ENCODE assay signal across 10 mouse cellular contexts in genomic region chr17:23741359-23742209, GRCm38 (mm10). TPM values are rescaled to one million over a fixed set of nuclear protein-coding genes. Genes with fewer than 3 reads are reported as not detected.
DNase-seq lines count a peak whose midpoint lies in the region; ATAC-seq and TF ChIP-seq lines count a peak whose summit lies in the region.
"Had no signal": no experiment of that assay in that cellular context is flagged by ENCODE, and none has a peak within 500 bp of the region (broad histone marks: within the 10 kb centered on the region; RNA-seq: fewer than 3 reads in every experiment).

No protein-coding gene starts in this region.

- intact Hi-C loops in gastrocnemius, postnatal 14 days (cut with DNase I; ENCODE audit: low total_unique reads): no loop called here

- no peak for TF ChIP-seq CTCF in lung, embryonic 14.5 days (IDR thresholded peaks at IDR 0.05; ENCODE audit: low read depth)

- 46% methylated on average over 38 of the region's 38 CpGs for WGBS in lung, embryonic 14.5 days
- WGBS in limb, embryonic 15.5 days: 51% methylated on average over 38 of the region's 38 CpGs
- 45% methylated on average over 38 of the region's 38 CpGs for WGBS in stomach, embryonic 14.5 days

- no peaks in the 10 kb centered on the region for H3K9me3 ChIP-seq in lung, embryonic 14.5 days (ENCODE audit: low read depth, low read length)
- H3K9me3 ChIP-seq in limb, embryonic 15.5 days: no peaks in the 10 kb centered on the region
- H3K9me3 ChIP-seq in stomach, embryonic 14.5 days (ENCODE audit: control insufficient read depth, low read depth, low read length): no peaks in the 10 kb centered on the region

- DNase-seq in cerebellum, adult 9-11 months: peak; percentile 68
- no peak for DNase-seq in cerebellum, adult 8-10 months
- DNase-seq in lung, embryonic 14.5 days: no peak
- no peak for DNase-seq in lung, postnatal 36 days
- DNase-seq in natural killer cell, adult 2 months (ENCODE audit: low spot score in 2 of 2): no peak
- DNase-seq in gastrocnemius, postnatal 14 days: no peak

- no peak for ATAC-seq in lung, embryonic 14.5 days (ENCODE audit: insufficient read depth)
- ATAC-seq in limb, embryonic 15.5 days (ENCODE audit: insufficient number of reproducible peaks, low FRiP score, low TSS enrichment, low read depth): no peak
- no peak for ATAC-seq in stomach, embryonic 14.5 days (ENCODE audit: insufficient number of reproducible peaks, insufficient read depth, low FRiP score, low read depth)

- H3K4me2 ChIP-seq in lung, embryonic 14.5 days: no peak overlapping the region; the same call in 1 of the 2 replicates
- peak overlapping the region; percentile 47 for H3K4me2 ChIP-seq in limb, embryonic 15.5 days
- H3K4me2 ChIP-seq in stomach, embryonic 14.5 days (replicated peaks; ENCODE audit: low read depth, low read length): peak overlapping the region; percentile 2; the same call in 1 of the 2 replicates

- peaks cover 11% of the 10 kb centered on the region for H3K4me1 ChIP-seq in lung, embryonic 14.5 days (ENCODE audit: insufficient read depth)
- H3K4me1 ChIP-seq in limb, embryonic 15.5 days: peaks cover 70% of the 10 kb centered on the region
- H3K4me1 ChIP-seq in stomach, embryonic 14.5 days (ENCODE audit: control insufficient read depth, insufficient read depth, low read length): peaks cover 25% of the 10 kb centered on the region; the same call in 1 of the 2 replicates

- H3K27ac ChIP-seq in lung, embryonic 14.5 days (ENCODE audit: low read depth): no peak overlapping the region
- no peak overlapping the region for H3K27ac ChIP-seq in limb, embryonic 15.5 days
- H3K27ac ChIP-seq in stomach, embryonic 14.5 days (ENCODE audit: low read length): no peak overlapping the region

- no peak overlapping the region for H3K9ac ChIP-seq in lung, embryonic 14.5 days
- no peak overlapping the region for H3K9ac ChIP-seq in limb, embryonic 15.5 days
- H3K9ac ChIP-seq in stomach, embryonic 14.5 days (replicated peaks; ENCODE audit: low read depth, low read length): no peak overlapping the region

- H3K4me3 ChIP-seq in lung, embryonic 14.5 days (ENCODE audit: low read depth, low read length): peak overlapping the region; percentile 8; the same call in 1 of the 2 replicates
- H3K4me3 ChIP-seq in limb, embryonic 15.5 days: peak overlapping the region; percentile 35
- peak overlapping the region; percentile 14; the same call in 1 of the 2 replicates for H3K4me3 ChIP-seq in stomach, embryonic 14.5 days (ENCODE audit: low read depth, low read length)
- H3K4me3 ChIP-seq: myocyte had no signal

- H3K27me3 ChIP-seq in lung, embryonic 14.5 days (ENCODE audit: insufficient read depth, low read length): peaks cover 60% of the 10 kb centered on the region
- H3K27me3 ChIP-seq in limb, embryonic 15.5 days: peaks cover 90% of the 10 kb centered on the region
- H3K27me3 ChIP-seq in stomach, embryonic 14.5 days (ENCODE audit: control insufficient read depth, insufficient read depth, low read length): peaks cover 40% of the 10 kb centered on the region

- peaks cover 11% of the 10 kb centered on the region for H3K36me3 ChIP-seq in lung, embryonic 14.5 days (ENCODE audit: insufficient read depth)
- H3K36me3 ChIP-seq in limb, embryonic 15.5 days: peaks cover 10% of the 10 kb centered on the region; the same call in 1 of the 2 replicates
- peaks cover 9% of the 10 kb centered on the region; the same call in 1 of the 2 replicates for H3K36me3 ChIP-seq in stomach, embryonic 14.5 days (ENCODE audit: control insufficient read depth, insufficient read depth, low read length)

RNA-seq across cellular contexts. Expression of gene Paqr4, which starts 0.9 kb away (rescaled TPM):
- 35.8 TPM in 2 replicates for polyA plus RNA-seq in lung, embryonic 14.5 days (2014; fragmentation: Nextera tagmentation; extraction: Ambion mirVana)
- polyA plus RNA-seq in limb, embryonic 15.5 days (2015; fragmentation: Nextera tagmentation; extraction: Ambion mirVana): 17.6 and 20.4 TPM in 2 replicates
- polyA plus RNA-seq in stomach, embryonic 14.5 days (2014; fragmentation: Nextera tagmentation; extraction: Ambion mirVana): 24.7 and 25.2 TPM in 2 replicates
- 1 to 10 TPM; 5.7 to 9.1 TPM for total RNA-seq in gastrocnemius, postnatal 14 days (2021)

RNA-seq across cellular contexts. Expression of gene Kremen2, which starts 4.0 kb away (rescaled TPM):
- not detected in 2 replicates for polyA plus RNA-seq in lung, embryonic 14.5 days (2014; fragmentation: Nextera tagmentation; extraction: Ambion mirVana)
- polyA plus RNA-seq in limb, embryonic 15.5 days (2015; fragmentation: Nextera tagmentation; extraction: Ambion mirVana): 50.2 and 50.5 TPM in 2 replicates
- polyA plus RNA-seq in stomach, embryonic 14.5 days (2014; fragmentation: Nextera tagmentation; extraction: Ambion mirVana): 0.45 and 0.69 TPM in 2 replicates
- not detected for total RNA-seq in gastrocnemius, postnatal 14 days (2021)

RNA-seq across cellular contexts. Expression of gene Pkmyt1, which starts 15.4 kb away (rescaled TPM):
- polyA plus RNA-seq in lung, embryonic 14.5 days (2014; fragmentation: Nextera tagmentation; extraction: Ambion mirVana): 68.4 and 79.0 TPM in 2 replicates
- polyA plus RNA-seq in limb, embryonic 15.5 days (2015; fragmentation: Nextera tagmentation; extraction: Ambion mirVana): 45.6 and 49.5 TPM in 2 replicates
- polyA plus RNA-seq in stomach, embryonic 14.5 days (2014; fragmentation: Nextera tagmentation; extraction: Ambion mirVana): 54.8 and 55.9 TPM in 2 replicates
- 1 to 10 TPM; 2.1 to 2.3 TPM for total RNA-seq in gastrocnemius, postnatal 14 days (2021)

RNA-seq across cellular contexts. Expression of gene 1520401A03Rik, which starts 19.0 kb away (rescaled TPM):
- 0.17 TPM in 1 of 2 replicates, not detected in the other for polyA plus RNA-seq in lung, embryonic 14.5 days (2014; fragmentation: Nextera tagmentation; extraction: Ambion mirVana)
- polyA plus RNA-seq in limb, embryonic 15.5 days (2015; fragmentation: Nextera tagmentation; extraction: Ambion mirVana): 2.2 and 2.9 TPM in 2 replicates
- 0.20 TPM in 1 of 2 replicates, not detected in the other for polyA plus RNA-seq in stomach, embryonic 14.5 days (2014; fragmentation: Nextera tagmentation; extraction: Ambion mirVana)
- under 1 TPM in 1 of 2 experiments, not detected in 1; 0.09 TPM for total RNA-seq in gastrocnemius, postnatal 14 days (2021)
- polyA plus RNA-seq: kidney, adult 2 months had no signal

RNA-seq across cellular contexts. Expression of gene Flywch1, which starts 29.8 kb away (rescaled TPM):
- 64.9 and 73.4 TPM in 2 replicates for polyA plus RNA-seq in lung, embryonic 14.5 days (2014; fragmentation: Nextera tagmentation; extraction: Ambion mirVana)
- 65.7 and 69.8 TPM in 2 replicates for polyA plus RNA-seq in limb, embryonic 15.5 days (2015; fragmentation: Nextera tagmentation; extraction: Ambion mirVana)
- 54.3 and 57.3 TPM in 2 replicates for polyA plus RNA-seq in stomach, embryonic 14.5 days (2014; fragmentation: Nextera tagmentation; extraction: Ambion mirVana)
- 10 to 100 TPM; 35.6 to 35.8 TPM for total RNA-seq in gastrocnemius, postnatal 14 days (2021)

Comparison
In these comparisons a context has a peak if more than half of its experiments do, and no peak if none do; other contexts are left out.
1. RNA of gene Kremen2, which starts 4.0 kb away (polyA plus RNA-seq): 50.2 to 50.5 TPM in limb, embryonic 15.5 days; 0.45 to 0.69 TPM in stomach, embryonic 14.5 days and not detected in lung, embryonic 14.5 days; every median in the first group is over 10 times any median in the second.
2. Peak in every context shown above with its lines, with median percentiles within 50 percentile points of each other: H3K4me3 ChIP-seq.